Mouse (Mus musculus) forebrain, embryonic 14.5 days (tissue): ENCODE measurements around the gene Sos2. TPM values are rescaled to one million over a fixed set of nuclear protein-coding genes. Genes with fewer than 3 reads are reported as not detected.
A peak's percentile ranks its signal among the peaks of the same experiment; 100 is the strongest.
"Not testable (repeated sequence)": the region's sequence is repeated elsewhere in the genome, so short reads cannot be mapped to it uniquely, and the experiment has no call there.

Experiments used
- ATAC-seq: fragments of 200-750 bp; cut with Nextera tagmentation; 2 replicates; pipeline ENCODE4 v1.8.0; 2017; ENCODE audit warnings: mild to moderate bottlenecking, moderate library complexity
- DNase-seq: peaks from one replicate; pipeline ENCODE4 v3.0.0-alpha.2; 2015; ENCODE audit warnings: low spot score
- H3K27ac ChIP-seq: fragments of 300-500 bp; sonication (generic); 2 replicates; pipeline ENCODE4 v1.5.1; 2014; ENCODE audit warnings: low read depth, mild to moderate bottlenecking, control low read depth, low read length, moderate library complexity
- H3K27me3 ChIP-seq: fragments of 300-500 bp; sonication (generic); replicated peaks from 2 replicates; pipeline ENCODE4 v1.6.1; 2014; ENCODE audit warnings: low read length, control low read depth, mixed read lengths; ENCODE audit not compliant: control insufficient read depth, insufficient read depth
- H3K36me3 ChIP-seq: fragments of 300-500 bp; sonication (generic); 2 replicates; pipeline ENCODE4 v1.6.1; 2014; ENCODE audit warnings: low read length, control low read depth; ENCODE audit not compliant: control insufficient read depth, insufficient read depth
- H3K4me1 ChIP-seq: fragments of 300-500 bp; sonication (generic); 2 replicates; pipeline ENCODE4 v1.6.1; 2014; ENCODE audit warnings: antibody characterized with exemption, low read length, control low read depth; ENCODE audit not compliant: control insufficient read depth, insufficient read depth
- H3K4me2 ChIP-seq: fragments of 300-500 bp; sonication (generic); 2 replicates; pipeline ENCODE4 v1.6.1; 2014; ENCODE audit warnings: mild to moderate bottlenecking, control low read depth, low read length
- H3K4me3 ChIP-seq: fragments of 300-500 bp; sonication (generic); 2 replicates; pipeline ENCODE4 v1.5.1; 2014; ENCODE audit warnings: low read depth, low read length, control low read depth
- H3K9ac ChIP-seq: fragments of 300-500 bp; sonication (generic); 2 replicates; pipeline ENCODE4 v1.6.1; 2014; ENCODE audit warnings: mild to moderate bottlenecking, low read length, control low read depth, moderate library complexity
- H3K9me3 ChIP-seq: fragments of 300-500 bp; sonication (generic); replicated peaks from 2 replicates; pipeline ENCODE4 v1.6.1; 2016; ENCODE audit warnings: low read length, control low read depth, mixed read lengths; ENCODE audit not compliant: control insufficient read depth
- WGBS: fragments of 180-500 bp; shearing (Covaris S2); extraction: QIAGEN DNeasy Blood & Tissue Kit; methylation state at CpG from one replicate; pipeline ENCODE4 v1.1.7; 2014; 5-methylcytosine and 5-hydroxymethylcytosine counted together
- polyA plus RNA-seq: library from polyadenylated mRNA; unstranded; fragments of >200 nt; fragmentation: Nextera tagmentation; extraction: Ambion mirVana; gene quantifications from 2 replicates; pipeline ENCODE4 v1.2.1, GENCODE M21; 2014

Gene Sos2
- polyA plus RNA-seq, 1 experiment from 2014 or later, result 10.4 TPM

DNA sequence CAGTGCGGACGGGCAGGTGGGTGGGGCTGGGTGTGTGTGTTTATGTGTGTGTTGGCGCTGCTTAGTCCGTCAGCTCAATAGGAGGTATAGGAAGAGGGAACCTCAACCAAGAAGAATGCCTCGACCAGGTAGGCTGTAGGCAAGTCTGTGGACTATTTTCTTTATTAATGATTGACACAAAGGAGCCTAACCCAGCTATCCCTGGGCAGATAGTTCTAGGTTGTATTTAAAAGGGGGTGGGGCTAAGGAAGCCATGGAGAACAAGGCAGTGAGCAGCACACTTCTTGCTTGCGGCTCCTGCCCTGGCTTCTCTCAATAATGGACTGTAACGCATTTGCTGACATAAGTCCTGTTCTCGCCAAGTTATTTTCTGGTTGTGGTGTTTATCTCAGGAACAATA lies 32.1 kb downstream of the Sos2 start:
- DNase-seq (no peak), ATAC-seq (no peak)
- no peak overlapping the region for H3K4me3 ChIP-seq
- no peak overlapping the region for H3K4me2 ChIP-seq
- WGBS, result 85% methylated on average over 8 of the region's 8 CpGs
- H3K4me1 ChIP-seq, result 0 out of 2 replicates have a peak, but pooled peaks cover 5% of the 10 kb centered on the region
- H3K9me3 ChIP-seq, result no peaks in the 10 kb centered on the region; the same call in 1 of the 2 replicates
- H3K9ac ChIP-seq, result no peak overlapping the region
- peaks cover 28% of the 10 kb centered on the region for H3K36me3 ChIP-seq
- no peaks in the 10 kb centered on the region for H3K27me3 ChIP-seq
- H3K27ac ChIP-seq, result no peak overlapping the region

DNA sequence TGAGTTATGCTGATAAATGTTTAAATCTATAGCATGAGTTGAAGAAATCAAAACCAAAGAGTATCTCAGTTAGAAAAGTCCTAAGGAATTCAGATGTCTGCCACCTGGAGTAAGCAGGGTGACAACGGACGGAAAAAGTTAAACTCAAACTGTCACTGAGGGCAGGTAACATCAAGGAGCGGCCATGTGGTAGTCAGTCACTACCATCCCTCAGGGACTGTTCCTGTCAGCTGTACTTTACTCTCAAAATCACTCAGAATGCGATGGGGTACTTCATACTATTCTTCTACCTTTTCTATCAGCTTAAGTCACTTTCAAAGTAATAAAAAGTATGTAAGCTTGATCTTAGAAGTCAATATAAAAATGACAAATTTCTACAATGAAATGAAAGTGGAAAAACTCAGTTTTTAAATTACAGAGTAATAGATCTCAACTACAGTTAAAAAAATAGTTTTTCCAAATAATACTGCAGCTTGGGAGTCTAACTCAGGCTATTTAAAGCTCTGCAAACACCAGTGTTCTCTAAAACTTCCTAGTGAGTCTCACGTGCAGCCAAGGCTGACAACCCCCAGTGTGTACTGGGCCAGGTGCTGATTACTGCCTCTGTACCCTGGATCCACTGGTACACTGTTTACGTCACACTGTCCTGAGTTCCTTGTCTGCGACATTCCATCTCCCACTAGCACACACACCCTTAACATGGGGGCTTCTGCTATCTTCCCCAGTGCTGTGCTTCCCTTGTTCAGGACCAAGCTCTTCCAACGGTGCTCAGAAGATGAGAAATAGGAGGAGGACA lies 35.6 kb downstream of the Sos2 start:
- Histone ChIP-seq H3K36me3 (peaks cover 14% of the 10 kb centered on the region; the same call in 1 of the 2 replicates), H3K4me3 (no peak overlapping the region), H3K9me3 (no peaks in the 10 kb centered on the region), H3K4me1 (0 out of 2 replicates have a peak, but pooled peaks cover 5% of the 10 kb centered on the region), H3K4me2 (no peak overlapping the region), H3K9ac (no peak overlapping the region), H3K27me3 (no peaks in the 10 kb centered on the region), H3K27ac (no peak overlapping the region)
- DNase-seq, result no peak
- WGBS, result 89% methylated on average over 8 of the region's 8 CpGs
- ATAC-seq, result no peak

DNA sequence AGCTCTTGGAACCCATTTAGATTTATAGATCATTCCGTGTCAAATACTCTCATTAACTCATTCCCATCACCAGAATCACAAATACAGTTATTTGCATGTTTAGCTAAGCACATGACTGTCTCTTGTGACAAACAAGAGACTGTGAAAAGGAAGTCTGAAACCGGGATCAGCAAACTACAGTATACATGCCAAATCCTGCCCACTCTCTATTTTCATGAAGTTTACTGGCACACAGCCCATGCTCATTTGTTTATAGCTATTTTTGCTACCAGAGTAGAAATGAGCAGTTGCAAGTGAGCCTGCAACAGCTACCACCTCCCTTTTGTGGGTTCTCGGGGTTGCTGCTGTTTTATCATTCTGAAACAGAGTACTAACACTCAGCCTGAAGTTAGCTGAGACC lies 36.8 kb downstream of the Sos2 start:
- WGBS, result 44% methylated on average over 3 of the region's 3 CpGs
- DNase-seq (peak; percentile 71), ATAC-seq (no peak)
- 0 out of 2 replicates have a peak, but pooled peaks cover 5% of the 10 kb centered on the region for H3K4me1 ChIP-seq
- H3K27me3 ChIP-seq, result no peaks in the 10 kb centered on the region
- no peak overlapping the region for H3K4me2 ChIP-seq
- H3K9ac ChIP-seq, result no peak overlapping the region
- no peak overlapping the region for H3K4me3 ChIP-seq
- peaks cover 16% of the 10 kb centered on the region; the same call in 1 of the 2 replicates for H3K36me3 ChIP-seq
- H3K9me3 ChIP-seq, result no peaks in the 10 kb centered on the region
- H3K27ac ChIP-seq, result no peak overlapping the region

DNA sequence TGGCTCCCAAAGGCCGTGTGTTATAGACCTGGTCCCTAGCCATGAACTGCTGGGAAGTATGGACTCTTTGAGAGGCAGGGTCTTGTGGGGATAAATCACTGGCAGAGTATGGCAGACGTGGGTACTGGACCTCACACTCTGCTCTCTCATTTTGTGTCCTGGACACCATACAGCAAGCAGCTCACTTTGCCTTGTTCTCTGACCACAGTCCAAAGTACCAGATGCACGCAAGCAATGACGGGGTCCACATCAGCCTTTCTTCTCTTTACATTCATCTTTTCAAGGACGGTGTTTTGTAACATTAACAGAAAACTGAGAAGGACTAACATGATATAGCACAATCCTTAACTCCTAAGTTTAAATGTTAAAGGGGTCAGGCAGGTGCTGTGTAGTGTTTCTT lies 38.8 kb downstream of the Sos2 start:
- Histone ChIP-seq H3K27me3 (no peaks in the 10 kb centered on the region), H3K27ac (no peak overlapping the region), H3K9ac (no peak overlapping the region), H3K4me3 (no peak overlapping the region), H3K9me3 (no peaks in the 10 kb centered on the region), H3K4me1 (0 out of 2 replicates have a peak, but pooled peaks cover 5% of the 10 kb centered on the region), H3K4me2 (no peak overlapping the region), H3K36me3 (peaks cover 19% of the 10 kb centered on the region)
- DNase-seq (no peak), ATAC-seq (no peak)
- WGBS, result 88% methylated on average over 5 of the region's 5 CpGs

DNA sequence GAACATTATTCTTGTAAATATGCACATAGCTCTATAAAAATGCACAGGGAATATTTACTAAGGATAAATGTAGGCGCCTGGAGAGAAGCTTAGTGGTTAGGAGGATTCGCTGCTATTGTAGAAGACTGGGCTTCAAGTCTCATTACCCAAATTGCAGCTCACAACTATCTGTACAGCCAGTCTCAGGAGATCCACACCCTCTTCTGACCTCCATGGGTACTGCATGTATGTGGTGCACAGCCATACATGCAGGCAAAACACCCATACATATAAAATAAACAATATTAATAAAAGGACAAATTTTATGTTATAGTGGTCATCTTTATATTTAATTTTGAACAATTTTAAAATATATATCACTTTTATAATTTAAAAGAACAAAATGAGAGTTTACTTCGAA lies 46.9 kb downstream of the Sos2 start:
- WGBS, result 87% methylated on average over 3 of the region's 3 CpGs
- Histone ChIP-seq H3K27me3 (no peaks in the 10 kb centered on the region), H3K4me1 (no peaks in the 10 kb centered on the region), H3K9me3 (no peaks in the 10 kb centered on the region), H3K4me3 (no peak overlapping the region), H3K4me2 (no peak overlapping the region), H3K27ac (no peak overlapping the region), H3K36me3 (peaks cover 19% of the 10 kb centered on the region), H3K9ac (no peak overlapping the region)
- no peak for ATAC-seq
- DNase-seq, result peak; percentile 53

DNA sequence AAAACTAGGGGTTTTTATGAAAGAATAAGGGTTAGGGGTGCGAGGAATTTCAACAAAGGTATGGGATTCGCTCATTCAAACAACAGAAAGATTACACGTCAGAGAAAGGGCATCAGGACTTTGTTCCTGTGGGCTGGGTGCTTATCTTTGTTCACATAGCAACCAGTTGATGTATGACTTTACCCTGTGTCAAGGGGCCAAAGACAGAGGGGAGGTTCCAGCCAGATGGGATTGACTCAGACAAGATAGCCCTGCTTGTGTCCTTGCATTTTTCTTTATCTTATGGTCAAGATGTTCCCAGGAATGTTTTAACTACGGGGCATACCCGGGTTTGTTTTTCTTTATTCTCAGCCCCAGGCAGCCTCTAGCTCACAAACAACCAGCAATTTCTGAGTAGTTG lies 63.1 kb downstream of the Sos2 start:
- ATAC-seq, DNase-seq, H3K27me3 ChIP-seq, H3K4me2 ChIP-seq, H3K4me1 ChIP-seq, H3K27ac ChIP-seq, H3K9ac ChIP-seq, H3K9me3 ChIP-seq, H3K4me3 ChIP-seq: not testable (repeated sequence)
- 98% methylated on average over 5 of the region's 5 CpGs for WGBS
- peaks cover 25% of the 10 kb centered on the region for H3K36me3 ChIP-seq

DNA sequence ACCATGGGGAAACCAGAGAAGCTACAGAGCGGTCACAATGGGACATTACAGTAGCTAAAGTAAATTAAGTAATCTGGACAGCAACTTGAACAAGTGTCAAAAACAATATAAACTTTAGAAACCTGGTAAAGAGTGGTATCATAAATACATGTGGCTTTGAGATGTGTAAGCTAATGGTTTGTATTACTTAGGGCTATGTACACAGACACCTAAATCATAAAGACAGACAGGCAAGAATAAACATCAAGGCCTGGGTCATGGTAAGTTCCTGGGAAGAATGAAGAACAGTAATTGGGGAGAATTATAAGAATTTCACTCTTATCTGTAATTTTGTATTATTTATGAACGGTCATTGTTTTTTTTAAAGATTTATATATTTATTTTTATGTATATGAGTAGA lies 77.3 kb downstream of the Sos2 start:
- Histone ChIP-seq H3K9ac (no peak overlapping the region), H3K4me2 (no peak overlapping the region), H3K27ac (no peak overlapping the region), H3K9me3 (no peaks in the 10 kb centered on the region), H3K36me3 (peaks cover 25% of the 10 kb centered on the region), H3K4me1 (no peaks in the 10 kb centered on the region), H3K27me3 (no peaks in the 10 kb centered on the region), H3K4me3 (no peak overlapping the region)
- 98% methylated on average over 2 of the region's 2 CpGs for WGBS
- ATAC-seq (no peak), DNase-seq (no peak)

DNA sequence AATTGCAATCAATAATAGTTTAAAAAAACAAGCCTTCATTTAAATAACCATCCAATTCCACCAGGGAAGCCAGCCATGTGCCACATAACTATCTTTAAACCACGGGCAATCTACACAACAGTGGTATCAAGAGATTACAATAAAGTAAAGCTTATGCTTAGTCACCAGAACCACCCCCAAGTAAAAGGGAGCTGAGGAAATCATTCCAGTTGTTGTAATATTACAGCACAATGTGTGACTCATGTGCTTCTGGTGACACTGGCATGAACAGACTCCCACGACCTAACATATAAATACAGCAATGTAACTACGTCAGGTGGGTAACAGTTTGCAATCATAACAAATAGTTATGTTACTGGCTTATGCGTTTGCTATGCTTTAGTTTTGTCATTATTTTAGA lies 84.2 kb downstream of the Sos2 start:
- no peak overlapping the region for H3K27ac ChIP-seq
- no peak overlapping the region for H3K9ac ChIP-seq
- DNase-seq (no peak), ATAC-seq (no peak)
- H3K36me3 ChIP-seq, result peaks cover 16% of the 10 kb centered on the region; the same call in 1 of the 2 replicates
- no peak overlapping the region for H3K4me3 ChIP-seq
- H3K4me2 ChIP-seq, result no peak overlapping the region
- no peaks in the 10 kb centered on the region for H3K27me3 ChIP-seq
- WGBS, result 79% methylated on average over 4 of the region's 4 CpGs
- H3K9me3 ChIP-seq, result no peaks in the 10 kb centered on the region
- H3K4me1 ChIP-seq, result no peaks in the 10 kb centered on the region

DNA sequence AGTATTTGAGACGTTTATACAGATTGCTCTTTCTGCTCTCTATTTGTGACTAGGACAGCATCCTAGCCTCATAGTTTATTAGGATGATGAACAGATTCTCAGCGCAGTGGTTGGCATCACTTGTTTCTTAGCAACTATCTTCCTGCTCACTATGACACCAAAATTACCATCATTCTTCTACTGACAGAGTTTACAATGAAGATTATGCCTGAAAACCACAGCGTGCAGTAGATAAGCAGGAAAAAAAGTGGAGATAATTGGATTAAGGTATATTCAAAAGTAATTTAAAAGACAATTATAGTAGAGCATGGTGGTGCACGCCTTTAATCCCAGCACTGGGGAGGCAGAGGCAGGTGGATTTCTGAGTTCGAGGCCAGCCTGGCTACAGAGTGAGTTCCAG lies 88.5 kb downstream of the Sos2 start:
- Histone ChIP-seq H3K36me3 (peaks cover 29% of the 10 kb centered on the region), H3K9ac (no peak overlapping the region), H3K9me3 (no peaks in the 10 kb centered on the region), H3K27me3 (no peaks in the 10 kb centered on the region), H3K4me2 (no peak overlapping the region), H3K4me3 (no peak overlapping the region), H3K27ac (no peak overlapping the region), H3K4me1 (no peaks in the 10 kb centered on the region)
- DNase-seq (no peak), ATAC-seq (no peak)
- 88% methylated on average over 5 of the region's 5 CpGs for WGBS
